Mouse (Mus musculus) heart, adult 2 months (tissue): ENCODE measurements around the gene Zfp644.

Experiments used
- CTCF ChIP-seq: fragments of 200-600 bp; IDR thresholded peaks from 2 replicates; pipeline ENCODE4 v1.8.1; 2022; ENCODE audit warnings: antibody characterized with exemption, mild to moderate bottlenecking, moderate library complexity
- EP300 ChIP-seq: fragments of 200-500 bp; IDR thresholded peaks from 2 replicates; pipeline ENCODE4 v1.6.1; 2011; ENCODE audit warnings: low read depth, low read length, control low read depth; ENCODE audit not compliant: insufficient read depth
- POLR2A ChIP-seq: fragments of 200-500 bp; IDR thresholded peaks from 2 replicates; pipeline ENCODE4 v1.6.1; 2011; ENCODE audit warnings: mild to moderate bottlenecking, low read depth, low read length, control low read depth; ENCODE audit not compliant: insufficient read depth

DNA sequence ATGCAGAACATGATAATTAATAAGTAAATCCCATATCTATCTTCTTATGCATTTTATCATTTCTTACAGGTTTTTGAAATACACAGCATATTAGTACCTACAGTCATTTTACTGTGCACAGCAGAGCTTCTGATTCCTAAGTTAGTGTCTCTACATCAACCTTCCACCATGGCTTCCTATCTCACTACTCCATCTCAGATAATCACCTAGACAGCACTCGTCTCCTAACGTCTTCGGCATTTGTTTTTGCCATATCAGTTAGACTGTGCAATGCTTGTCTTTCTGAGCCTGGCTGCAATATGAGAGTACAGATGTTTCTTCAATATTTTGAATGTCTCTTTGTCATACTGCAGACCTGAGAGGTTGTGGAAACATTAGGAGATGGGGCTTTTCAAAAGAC, 9.3 kb upstream of the Zfp644 start:
- no peak for TF ChIP-seq CTCF
- no peak for TF ChIP-seq POLR2A
- no peak for TF ChIP-seq EP300
